Mouse (Mus musculus) testis, adult 2 months (tissue): Measurements from ENCODE around the gene Il18bp. TPM values are rescaled to one million over a fixed set of nuclear protein-coding genes. Genes with fewer than 3 reads are reported as not detected.

Experiments used
- H3K27ac ChIP-seq: fragments of 200-500 bp; 2 replicates; pipeline ENCODE4 v1.5.1; 2012; ENCODE audit warnings: low read depth, low read length; ENCODE audit not compliant: control insufficient read depth, insufficient read depth
- H3K27me3 ChIP-seq: fragments of 200-500 bp; 2 replicates; pipeline ENCODE4 v1.6.1; 2012; ENCODE audit warnings: mild to moderate bottlenecking, low read length, moderate library complexity; ENCODE audit not compliant: control insufficient read depth, insufficient read depth
- H3K36me3 ChIP-seq: fragments of 200-500 bp; 2 replicates; pipeline ENCODE4 v1.6.1; 2012; ENCODE audit warnings: mild to moderate bottlenecking, low read length; ENCODE audit not compliant: control insufficient read depth, insufficient read depth
- H3K4me1 ChIP-seq: fragments of 200-500 bp; 2 replicates; pipeline ENCODE4 v1.6.1; 2012; ENCODE audit warnings: low read length; ENCODE audit not compliant: control insufficient read depth, insufficient read depth
- H3K4me3 ChIP-seq: fragments of 200-500 bp; 2 replicates; pipeline ENCODE4 v1.5.1; 2012; ENCODE audit warnings: low read depth, mild to moderate bottlenecking, low read length, moderate library complexity, mixed read lengths; ENCODE audit not compliant: control insufficient read depth
- CTCF ChIP-seq: fragments of 200-500 bp; IDR thresholded peaks from 2 replicates; pipeline ENCODE4 v1.5.1; 2012; ENCODE audit warnings: low read depth, mild to moderate bottlenecking, inconsistent platforms, low read length, moderate library complexity; ENCODE audit not compliant: control insufficient read depth, insufficient read depth, insufficient replicate concordance
- POLR2A ChIP-seq: fragments of 200-500 bp; IDR thresholded peaks from 2 replicates; pipeline ENCODE4 v1.6.1; 2012; ENCODE audit warnings: low read depth, mild to moderate bottlenecking, inconsistent platforms, low read length, moderate library complexity; ENCODE audit not compliant: control insufficient read depth
- polyA plus RNA-seq: library from polyadenylated mRNA; depleted of rRNA; stranded (reverse); fragments of >200 nt; gene quantifications from 2 replicates; pipeline ENCODE4 v1.2.3, GENCODE M21; 2012; rRNA removed

Il18bp gene
- polyA plus RNA-seq, 1 experiment: 3.3 TPM

DNA sequence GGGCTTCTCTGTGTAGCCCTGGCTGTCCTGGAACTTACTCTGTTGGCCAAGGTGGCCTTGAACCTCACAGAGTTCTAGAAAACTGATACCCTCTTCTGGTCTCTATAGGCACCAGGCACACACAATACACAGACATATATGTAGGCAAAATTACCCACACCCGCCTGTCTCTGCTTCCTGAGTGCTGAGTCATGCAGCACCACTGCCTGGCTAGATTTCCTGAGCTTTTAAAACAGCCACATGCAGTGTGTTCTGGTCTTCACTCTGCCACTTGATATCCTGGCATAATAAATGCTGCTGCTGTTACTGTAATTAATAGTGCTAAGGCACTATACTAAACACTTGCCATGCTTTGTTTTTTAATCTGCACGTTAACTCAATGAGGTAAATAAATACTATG lies 52.9 kb downstream of the Il18bp start:
- Histone ChIP-seq H3K4me1 (peaks cover 3% of the 10 kb centered on the region), H3K4me3 (no peak overlapping the region), H3K36me3 (no peaks in the 10 kb centered on the region), H3K27me3 (no peaks in the 10 kb centered on the region), H3K27ac (no peak overlapping the region)
- TF ChIP-seq CTCF: no peak
- no peak for TF ChIP-seq POLR2A

Other genes with a start within 250 kb of the Il18bp start
- gene Phox2a, start 200.4 kb downstream of the Il18bp start, polyA plus RNA-seq: 0.14 and 0.16 TPM in 2 replicates
- 27.7 and 37.2 TPM in 2 replicates for gene Inppl1, start 180.5 kb downstream of the Il18bp start, polyA plus RNA-seq
- 2.7 and 3.7 TPM in 2 replicates for gene Folr2, start 161.5 kb downstream of the Il18bp start, polyA plus RNA-seq
- gene Anapc15, start 155.0 kb downstream of the Il18bp start, polyA plus RNA-seq: 82.5 and 83.4 TPM in 2 replicates
- 25.5 and 28.5 TPM in 2 replicates for gene Folr1, start 147.9 kb downstream of the Il18bp start, polyA plus RNA-seq
- 52.2 and 53.8 TPM in 2 replicates for gene Lamtor1, start 112.8 kb downstream of the Il18bp start, polyA plus RNA-seq
- gene Tomt, start 112.3 kb downstream of the Il18bp start, polyA plus RNA-seq: 1.4 and 2.0 TPM in 2 replicates
- gene Lrrc51, start 84.8 kb downstream of the Il18bp start, polyA plus RNA-seq: 1,236 and 1,353 TPM in 2 replicates
- gene Numa1, start 84.6 kb downstream of the Il18bp start, polyA plus RNA-seq: 20.8 and 21.9 TPM in 2 replicates
- gene Rnf121, start 46.8 kb upstream of the Il18bp start, polyA plus RNA-seq: 34.9 and 38.0 TPM in 2 replicates
- gene Xndc1, start 46.8 kb upstream of the Il18bp start, polyA plus RNA-seq: 47.9 and 54.6 TPM in 2 replicates
- gene Xntrpc, start 47.0 kb upstream of the Il18bp start, polyA plus RNA-seq: 5.5 and 7.4 TPM in 2 replicates
- gene Trpc2, start 64.4 kb upstream of the Il18bp start, polyA plus RNA-seq: not detected in 2 replicates
- 6.7 and 9.4 TPM in 2 replicates for gene Art1, start 83.1 kb upstream of the Il18bp start, polyA plus RNA-seq
- gene Art5, start 90.8 kb upstream of the Il18bp start, polyA plus RNA-seq: 65.1 and 76.0 TPM in 2 replicates
- gene Chrna10, start 98.1 kb upstream of the Il18bp start, polyA plus RNA-seq: 0.04 and 0.07 TPM in 2 replicates
- 126 and 133 TPM in 2 replicates for gene Nup98, start 191.5 kb upstream of the Il18bp start, polyA plus RNA-seq
- gene Pgap2, start 191.5 kb upstream of the Il18bp start, polyA plus RNA-seq: 304 and 321 TPM in 2 replicates
- gene Rhog, start 237.4 kb upstream of the Il18bp start, polyA plus RNA-seq: 11.2 and 13.2 TPM in 2 replicates
- 127 and 130 TPM in 2 replicates for gene Stim1, start 249.1 kb upstream of the Il18bp start, polyA plus RNA-seq